Mouse (Mus musculus): ENCODE results near the gene Nrxn1. TPM values are rescaled to one million over a fixed set of nuclear protein-coding genes. Genes with fewer than 3 reads are reported as not detected.

Gene Nrxn1
- total and polyA plus RNA-seq, 3 experiments = 2.0 to 2.7 (median 2.1) TPM

- intact Hi-C loops (cut with DNase I) = no loop called here
- no peaks in the 10 kb centered on the region for H3K4me1 ChIP-seq (ENCODE audit: control insufficient read depth, insufficient read depth, low read length)
- DNase-seq = no peak
- H3K27me3 ChIP-seq (ENCODE audit: control insufficient read depth, insufficient read depth, low read length) = no peaks in the 10 kb centered on the region
- H3K79me2 ChIP-seq (replicated peaks; ENCODE audit: control insufficient read depth, insufficient read depth, low read length) = no peaks in the 10 kb centered on the region
- no peaks in the 10 kb centered on the region for H3K36me3 ChIP-seq (ENCODE audit: control insufficient read depth, insufficient read depth, low read length)
- H3K27ac ChIP-seq = no peak overlapping the region
- no peak overlapping the region for H3K9ac ChIP-seq (ENCODE audit: low read depth, low read length)
- H3K4me3 ChIP-seq = no peak overlapping the region
- TF ChIP-seq EP300 (IDR thresholded peaks at IDR 0.05; ENCODE audit: insufficient read depth, low read depth, low read length) (no peak), CTCF (IDR thresholded peaks at IDR 0.05) (no peak), POLR2A (IDR thresholded peaks at IDR 0.05; ENCODE audit: insufficient read depth, low read depth, low read length) (no peak)
Observed at GRCm38 (mm10) chr17:90684172-90684571, 408.7 kb downstream of the Nrxn1 start.

DNA sequence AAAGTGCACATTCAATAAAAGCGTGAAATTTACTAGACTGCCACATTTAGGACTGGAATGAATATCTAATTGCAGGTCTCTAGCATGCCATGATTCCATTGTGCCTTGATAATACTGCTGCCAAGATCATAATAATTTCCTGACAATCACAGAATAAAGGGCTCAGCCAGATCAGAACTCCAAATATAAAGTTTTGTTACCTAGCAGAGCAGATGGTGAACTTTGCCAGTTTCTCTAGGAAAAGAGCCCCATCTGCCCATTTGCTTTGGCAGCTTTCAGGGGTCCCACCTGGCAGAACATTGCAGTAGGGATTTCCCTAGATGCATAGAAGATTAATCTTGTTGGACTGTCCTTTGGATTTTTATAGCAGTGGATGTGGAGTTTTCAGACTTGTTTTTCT lies 411.9 kb downstream of the Nrxn1 start:
- H3K79me2 ChIP-seq (replicated peaks; ENCODE audit: control insufficient read depth, insufficient read depth, low read length) = no peaks in the 10 kb centered on the region
- H3K4me3 ChIP-seq = no peak overlapping the region
- TF ChIP-seq CTCF (IDR thresholded peaks at IDR 0.05) = no peak
- no peak for TF ChIP-seq EP300 (IDR thresholded peaks at IDR 0.05; ENCODE audit: insufficient read depth, low read depth, low read length)
- TF ChIP-seq POLR2A (IDR thresholded peaks at IDR 0.05; ENCODE audit: insufficient read depth, low read depth, low read length) = no peak
- DNase-seq = no peak
- intact Hi-C loops (cut with DNase I) = no loop called here
- 66% methylated on average over 1 of the region's 1 CpGs for WGBS
- no peaks in the 10 kb centered on the region for H3K27me3 ChIP-seq (ENCODE audit: control insufficient read depth, insufficient read depth, low read length)
- no peak overlapping the region for H3K27ac ChIP-seq
- no peaks in the 10 kb centered on the region for H3K4me1 ChIP-seq (ENCODE audit: control insufficient read depth, insufficient read depth, low read length)
- no peaks in the 10 kb centered on the region for H3K36me3 ChIP-seq (ENCODE audit: control insufficient read depth, insufficient read depth, low read length)
- no peak overlapping the region for H3K9ac ChIP-seq (ENCODE audit: low read depth, low read length)

DNA sequence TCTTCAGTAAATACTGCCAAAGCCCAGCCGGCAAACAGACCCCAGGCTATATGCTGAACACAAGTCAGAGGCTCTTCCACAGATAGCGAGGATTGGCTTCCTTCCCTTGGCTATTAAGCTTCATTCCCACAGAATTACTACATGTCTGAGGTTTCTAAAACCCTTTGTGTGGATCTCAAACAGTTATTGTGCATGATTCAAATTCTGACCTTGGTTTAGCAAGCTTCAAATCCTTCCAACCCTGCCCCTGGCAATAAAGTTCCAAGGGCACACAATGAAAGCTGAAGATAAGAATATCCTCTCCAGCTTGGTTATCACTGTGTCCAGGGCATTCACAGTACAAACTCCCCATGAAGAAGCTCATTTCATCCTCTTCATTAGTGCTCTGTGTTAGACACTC lies 416.2 kb downstream of the Nrxn1 start:
- intact Hi-C loops (cut with DNase I) = no loop called here
- Histone ChIP-seq H3K79me2 (replicated peaks; ENCODE audit: control insufficient read depth, insufficient read depth, low read length) (no peaks in the 10 kb centered on the region), H3K9ac (ENCODE audit: low read depth, low read length) (no peak overlapping the region), H3K27me3 (ENCODE audit: control insufficient read depth, insufficient read depth, low read length) (no peaks in the 10 kb centered on the region), H3K4me1 (ENCODE audit: control insufficient read depth, insufficient read depth, low read length) (no peaks in the 10 kb centered on the region), H3K36me3 (ENCODE audit: control insufficient read depth, insufficient read depth, low read length) (no peaks in the 10 kb centered on the region), H3K4me3 (no peak overlapping the region), H3K27ac (no peak overlapping the region)
- 56% methylated on average over 2 of the region's 2 CpGs for WGBS
- DNase-seq = no peak
- TF ChIP-seq CTCF (IDR thresholded peaks at IDR 0.05) = no peak
- no peak for TF ChIP-seq POLR2A (IDR thresholded peaks at IDR 0.05; ENCODE audit: insufficient read depth, low read depth, low read length)
- no peak for TF ChIP-seq EP300 (IDR thresholded peaks at IDR 0.05; ENCODE audit: insufficient read depth, low read depth, low read length)

DNA sequence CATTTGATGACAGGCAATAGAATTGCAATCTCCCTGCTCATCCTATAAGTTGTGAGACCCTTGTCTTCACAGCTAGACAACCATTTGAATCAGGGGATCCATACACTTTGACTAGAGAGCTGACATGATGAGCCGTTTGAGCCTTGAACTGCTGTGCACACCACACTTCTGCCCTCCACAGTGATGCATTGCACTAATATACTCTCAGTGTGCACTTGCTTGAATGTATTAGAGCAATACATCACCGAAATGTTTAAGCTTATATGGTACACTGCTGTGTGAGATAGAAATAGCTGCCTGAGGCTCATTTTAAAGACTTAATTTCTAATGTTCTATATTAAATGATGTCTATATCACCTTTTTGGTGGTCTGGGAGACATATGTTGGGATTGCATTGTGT lies 430.6 kb downstream of the Nrxn1 start:
- WGBS = 69% methylated on average over 2 of the region's 2 CpGs
- no peak for TF ChIP-seq EP300 (IDR thresholded peaks at IDR 0.05; ENCODE audit: insufficient read depth, low read depth, low read length)
- TF ChIP-seq POLR2A (IDR thresholded peaks at IDR 0.05; ENCODE audit: insufficient read depth, low read depth, low read length) = no peak
- TF ChIP-seq CTCF (IDR thresholded peaks at IDR 0.05) = no peak
- Histone ChIP-seq H3K79me2 (replicated peaks; ENCODE audit: control insufficient read depth, insufficient read depth, low read length) (no peaks in the 10 kb centered on the region), H3K9ac (ENCODE audit: low read depth, low read length) (no peak overlapping the region), H3K4me3 (no peak overlapping the region), H3K36me3 (ENCODE audit: control insufficient read depth, insufficient read depth, low read length) (no peaks in the 10 kb centered on the region), H3K27me3 (ENCODE audit: control insufficient read depth, insufficient read depth, low read length) (no peaks in the 10 kb centered on the region), H3K27ac (no peak overlapping the region), H3K4me1 (ENCODE audit: control insufficient read depth, insufficient read depth, low read length) (no peaks in the 10 kb centered on the region)
- intact Hi-C loops (cut with DNase I) = no loop called here
- no peak for DNase-seq

GRCm38 (mm10) chr17:90654506-90654905 lies 438.4 kb downstream of the Nrxn1 start:
- Histone ChIP-seq H3K79me2 (replicated peaks; ENCODE audit: control insufficient read depth, insufficient read depth, low read length) (no peaks in the 10 kb centered on the region), H3K36me3 (ENCODE audit: control insufficient read depth, insufficient read depth, low read length) (no peaks in the 10 kb centered on the region), H3K4me3 (no peak overlapping the region), H3K27me3 (ENCODE audit: control insufficient read depth, insufficient read depth, low read length) (no peaks in the 10 kb centered on the region), H3K9ac (ENCODE audit: low read depth, low read length) (no peak overlapping the region), H3K27ac (no peak overlapping the region), H3K4me1 (ENCODE audit: control insufficient read depth, insufficient read depth, low read length) (no peaks in the 10 kb centered on the region)
- DNase-seq = no peak
- no peak for TF ChIP-seq CTCF (IDR thresholded peaks at IDR 0.05)
- no peak for TF ChIP-seq POLR2A (IDR thresholded peaks at IDR 0.05; ENCODE audit: insufficient read depth, low read depth, low read length)
- no peak for TF ChIP-seq EP300 (IDR thresholded peaks at IDR 0.05; ENCODE audit: insufficient read depth, low read depth, low read length)
- 65% methylated on average over 1 of the region's 1 CpGs for WGBS
- intact Hi-C loops (cut with DNase I) = no loop called here

- no peaks in the 10 kb centered on the region for H3K27me3 ChIP-seq (ENCODE audit: control insufficient read depth, insufficient read depth, low read length)
- H3K27ac ChIP-seq = no peak overlapping the region
- intact Hi-C loops (cut with DNase I) = no loop called here
- no peak overlapping the region for H3K4me3 ChIP-seq
- H3K4me1 ChIP-seq (ENCODE audit: control insufficient read depth, insufficient read depth, low read length) = no peaks in the 10 kb centered on the region
- no peak for DNase-seq
- no peak overlapping the region for H3K9ac ChIP-seq (ENCODE audit: low read depth, low read length)
- TF ChIP-seq POLR2A (IDR thresholded peaks at IDR 0.05; ENCODE audit: insufficient read depth, low read depth, low read length) (no peak), CTCF (IDR thresholded peaks at IDR 0.05) (no peak), EP300 (IDR thresholded peaks at IDR 0.05; ENCODE audit: insufficient read depth, low read depth, low read length) (no peak)
- 44% methylated on average over 2 of the region's 2 CpGs for WGBS
- H3K36me3 ChIP-seq (ENCODE audit: control insufficient read depth, insufficient read depth, low read length) = no peaks in the 10 kb centered on the region
- H3K79me2 ChIP-seq (replicated peaks; ENCODE audit: control insufficient read depth, insufficient read depth, low read length) = no peaks in the 10 kb centered on the region
Observed at GRCm38 (mm10) chr17:90653347-90653746, 439.5 kb downstream of the Nrxn1 start.
